Mouse (Mus musculus): ENCODE data around the gene Mctp1. TPM values are rescaled to one million over a fixed set of nuclear protein-coding genes. Genes with fewer than 3 reads are reported as not detected.

Gene Mctp1
- total and polyA plus RNA-seq, 2 experiments from 2014 or later = 7.2 to 13.5 TPM

- Histone ChIP-seq H3K4me1 (ENCODE audit: insufficient read depth) (no peaks in the 10 kb centered on the region), H3K27ac (ENCODE audit: low read depth, low read length) (no peak overlapping the region), H3K36me3 (ENCODE audit: insufficient read depth) (no peaks in the 10 kb centered on the region), H3K9me3 (ENCODE audit: low read length) (no peaks in the 10 kb centered on the region), H3K9ac (no peak overlapping the region), H3K4me3 (ENCODE audit: low read depth, low read length) (no peak overlapping the region), H3K4me2 (ENCODE audit: low read depth) (no peak overlapping the region), H3K27me3 (ENCODE audit: insufficient read depth, low read length) (no peaks in the 10 kb centered on the region)
- DNase-seq = no peak
- WGBS = 74% methylated on average over 2 of the region's 2 CpGs
- no peak for ATAC-seq
- no peak for TF ChIP-seq CTCF (IDR thresholded peaks at IDR 0.05; ENCODE audit: low read depth)
Measured at GRCm38 (mm10) chr13:76529915-76530314, 145.6 kb downstream of the Mctp1 start.

- H3K9me3 ChIP-seq (ENCODE audit: low read length) = no peaks in the 10 kb centered on the region
- no peaks in the 10 kb centered on the region for H3K27me3 ChIP-seq (ENCODE audit: insufficient read depth, low read length)
- ATAC-seq (no peak), DNase-seq (no peak)
- TF ChIP-seq CTCF (IDR thresholded peaks at IDR 0.05; ENCODE audit: low read depth) = no peak
- no peak overlapping the region for H3K27ac ChIP-seq (ENCODE audit: low read depth, low read length)
- H3K4me3 ChIP-seq (ENCODE audit: low read depth, low read length) = no peak overlapping the region
- no peaks in the 10 kb centered on the region for H3K36me3 ChIP-seq (ENCODE audit: insufficient read depth)
- no peak overlapping the region for H3K4me2 ChIP-seq (ENCODE audit: low read depth)
- no peak overlapping the region for H3K9ac ChIP-seq
- H3K4me1 ChIP-seq (ENCODE audit: insufficient read depth) = no peaks in the 10 kb centered on the region
- 82% methylated on average over 3 of the region's 3 CpGs for WGBS
Measured at GRCm38 (mm10) chr13:76530867-76531504, 146.7 kb downstream of the Mctp1 start.

GRCm38 (mm10) chr13:76547854-76548253, 163.5 kb downstream of the Mctp1 start:
- ATAC-seq (no peak), DNase-seq (no peak)
- Histone ChIP-seq H3K4me3 (ENCODE audit: low read depth, low read length) (no peak overlapping the region), H3K4me2 (ENCODE audit: low read depth) (no peak overlapping the region), H3K27ac (ENCODE audit: low read depth, low read length) (no peak overlapping the region), H3K27me3 (ENCODE audit: insufficient read depth, low read length) (no peaks in the 10 kb centered on the region), H3K9me3 (ENCODE audit: low read length) (no peaks in the 10 kb centered on the region), H3K36me3 (ENCODE audit: insufficient read depth) (no peaks in the 10 kb centered on the region), H3K4me1 (ENCODE audit: insufficient read depth) (no peaks in the 10 kb centered on the region), H3K9ac (no peak overlapping the region)
- WGBS = 54% methylated on average over 2 of the region's 2 CpGs
- no peak for TF ChIP-seq CTCF (IDR thresholded peaks at IDR 0.05; ENCODE audit: low read depth)

GRCm38 (mm10) chr13:76560918-76561317, 176.6 kb downstream of the Mctp1 start:
- no peak for TF ChIP-seq CTCF (IDR thresholded peaks at IDR 0.05; ENCODE audit: low read depth)
- ATAC-seq (no peak), DNase-seq (no peak)
- no peak overlapping the region for H3K27ac ChIP-seq (ENCODE audit: low read depth, low read length)
- no peaks in the 10 kb centered on the region for H3K36me3 ChIP-seq (ENCODE audit: insufficient read depth)
- no peak overlapping the region for H3K4me3 ChIP-seq (ENCODE audit: low read depth, low read length)
- H3K9ac ChIP-seq = no peak overlapping the region
- no peaks in the 10 kb centered on the region for H3K4me1 ChIP-seq (ENCODE audit: insufficient read depth)
- H3K9me3 ChIP-seq (ENCODE audit: low read length) = no peaks in the 10 kb centered on the region
- no peak overlapping the region for H3K4me2 ChIP-seq (ENCODE audit: low read depth)
- 91% methylated on average over 8 of the region's 8 CpGs for WGBS
- H3K27me3 ChIP-seq (ENCODE audit: insufficient read depth, low read length) = no peaks in the 10 kb centered on the region

GRCm38 (mm10) chr13:76561594-76561993, 177.3 kb downstream of the Mctp1 start:
- H3K9ac ChIP-seq = no peak overlapping the region
- no peak overlapping the region for H3K4me2 ChIP-seq (ENCODE audit: low read depth)
- H3K27ac ChIP-seq (ENCODE audit: low read depth, low read length) = no peak overlapping the region
- no peaks in the 10 kb centered on the region for H3K4me1 ChIP-seq (ENCODE audit: insufficient read depth)
- H3K4me3 ChIP-seq (ENCODE audit: low read depth, low read length) = no peak overlapping the region
- ATAC-seq (no peak), DNase-seq (no peak)
- no peaks in the 10 kb centered on the region for H3K36me3 ChIP-seq (ENCODE audit: insufficient read depth)
- no peaks in the 10 kb centered on the region for H3K27me3 ChIP-seq (ENCODE audit: insufficient read depth, low read length)
- H3K9me3 ChIP-seq (ENCODE audit: low read length) = no peaks in the 10 kb centered on the region
- no peak for TF ChIP-seq CTCF (IDR thresholded peaks at IDR 0.05; ENCODE audit: low read depth)
- 81% methylated on average over 3 of the region's 3 CpGs for WGBS

GRCm38 (mm10) chr13:76564061-76564460, 179.7 kb downstream of the Mctp1 start:
- TF ChIP-seq CTCF (IDR thresholded peaks at IDR 0.05; ENCODE audit: low read depth) = no peak
- no peaks in the 10 kb centered on the region for H3K9me3 ChIP-seq (ENCODE audit: low read length)
- no peaks in the 10 kb centered on the region for H3K36me3 ChIP-seq (ENCODE audit: insufficient read depth)
- H3K4me3 ChIP-seq (ENCODE audit: low read depth, low read length) = no peak overlapping the region
- no peaks in the 10 kb centered on the region for H3K4me1 ChIP-seq (ENCODE audit: insufficient read depth)
- no peak overlapping the region for H3K9ac ChIP-seq
- H3K27me3 ChIP-seq (ENCODE audit: insufficient read depth, low read length) = no peaks in the 10 kb centered on the region
- DNase-seq (peak; percentile 12), ATAC-seq (no peak; the same call in 1 of the 2 replicates)
- no peak overlapping the region for H3K27ac ChIP-seq (ENCODE audit: low read depth, low read length)
- H3K4me2 ChIP-seq (ENCODE audit: low read depth) = no peak overlapping the region

GRCm38 (mm10) chr13:76566024-76566423, 181.7 kb downstream of the Mctp1 start:
- DNase-seq (no peak), ATAC-seq (no peak)
- Histone ChIP-seq H3K9ac (no peak overlapping the region), H3K36me3 (ENCODE audit: insufficient read depth) (no peaks in the 10 kb centered on the region), H3K4me2 (ENCODE audit: low read depth) (no peak overlapping the region), H3K9me3 (ENCODE audit: low read length) (no peaks in the 10 kb centered on the region), H3K4me1 (ENCODE audit: insufficient read depth) (no peaks in the 10 kb centered on the region), H3K4me3 (ENCODE audit: low read depth, low read length) (no peak overlapping the region), H3K27ac (ENCODE audit: low read depth, low read length) (no peak overlapping the region), H3K27me3 (ENCODE audit: insufficient read depth, low read length) (no peaks in the 10 kb centered on the region)
- TF ChIP-seq CTCF (IDR thresholded peaks at IDR 0.05; ENCODE audit: low read depth) = no peak
- WGBS = 94% methylated on average over 3 of the region's 3 CpGs

All from forebrain, postnatal 0 days (tissue).